Mouse (Mus musculus) kidney, adult 2 months (tissue): Measurements from ENCODE around the gene Lrrc4.

Source experiments
- CTCF ChIP-seq: fragments of 200-500 bp; conservative IDR thresholded peaks from 2 replicates; pipeline ENCODE4 v1.5.1; 2011; ENCODE audit warnings: low read depth, mild to moderate bottlenecking, control low read depth, low read length, moderate library complexity, mixed read lengths; ENCODE audit not compliant: insufficient read depth, insufficient read length
- POLR2A ChIP-seq: fragments of 200-500 bp; IDR thresholded peaks from one replicate; pipeline ENCODE4 v1.6.1; 2011; ENCODE audit warnings: low read depth, low read length, control low read depth

- TF ChIP-seq CTCF, result no peak
- TF ChIP-seq POLR2A, result no peak
Observed at GRCm38 (mm10) chr6:28853654-28854053, 22.1 kb upstream of the Lrrc4 start.
